Comparison of ENCODE assay signal across 12 mouse cellular contexts in genomic region chr9:121761787-121762186, GRCm38 (mm10). TPM values are rescaled to one million over a fixed set of nuclear protein-coding genes. Genes with fewer than 3 reads are reported as not detected.
A peak's percentile ranks its signal among the peaks of the same experiment; 100 is the strongest.
DNase-seq lines count a peak whose midpoint lies in the region; ATAC-seq and TF ChIP-seq lines count a peak whose summit lies in the region.
"Had no signal": no experiment of that assay in that cellular context is flagged by ENCODE, and none has a peak within 500 bp of the region (broad histone marks: within the 10 kb centered on the region; RNA-seq: fewer than 3 reads in every experiment).

No protein-coding gene starts in this region.

- H3K4me1 ChIP-seq in midbrain, embryonic 10.5 days = peaks cover 48% of the 10 kb centered on the region
- H3K4me1 ChIP-seq in midbrain, embryonic 15.5 days = peaks cover 39% of the 10 kb centered on the region
- peaks cover 28% of the 10 kb centered on the region for H3K4me1 ChIP-seq in embryonic facial prominence, embryonic 14.5 days (ENCODE audit: control insufficient read depth, insufficient read depth, low read length)
- H3K4me1 ChIP-seq in limb, embryonic 10.5 days = peaks cover 53% of the 10 kb centered on the region

- no peak for ATAC-seq in midbrain, embryonic 15.5 days (replicated peaks)
- no peak for ATAC-seq in embryonic facial prominence, embryonic 14.5 days (ENCODE audit: low read depth)

- H3K4me3 ChIP-seq in gastrocnemius, adult 2 months = peak overlapping the region; percentile 97
- H3K4me3 ChIP-seq in midbrain, embryonic 10.5 days = no peak overlapping the region
- no peak overlapping the region for H3K4me3 ChIP-seq in midbrain, embryonic 15.5 days
- no peak overlapping the region for H3K4me3 ChIP-seq in embryonic facial prominence, embryonic 14.5 days (ENCODE audit: low read depth, low read length)
- H3K4me3 ChIP-seq in limb, embryonic 10.5 days = no peak overlapping the region

- intact Hi-C loops in gastrocnemius, adult 2 months (cut with DNase I) = no loop called here
- intact Hi-C loops in left cerebral cortex, postnatal 4 days (cut with DNase I) = no loop called here

- H3K4me2 ChIP-seq in midbrain, embryonic 15.5 days = no peak overlapping the region
- no peak overlapping the region for H3K4me2 ChIP-seq in embryonic facial prominence, embryonic 14.5 days (ENCODE audit: low read depth, low read length)

- peak overlapping the region; percentile 98 for H3K27ac ChIP-seq in gastrocnemius, adult 2 months
- peak overlapping the region; percentile 97 for H3K27ac ChIP-seq in midbrain, embryonic 10.5 days (replicated peaks)
- H3K27ac ChIP-seq in midbrain, embryonic 15.5 days = no peak overlapping the region
- no peak overlapping the region for H3K27ac ChIP-seq in embryonic facial prominence, embryonic 14.5 days (replicated peaks; ENCODE audit: low read depth, low read length)
- peak overlapping the region; percentile 95; the same call in 1 of the 2 replicates for H3K27ac ChIP-seq in limb, embryonic 10.5 days

- TF ChIP-seq CTCF in gastrocnemius, adult 2 months (IDR thresholded peaks at IDR 0.05) = no peak

- no peak overlapping the region; the same call in 1 of the 2 replicates for H3K9ac ChIP-seq in midbrain, embryonic 15.5 days
- H3K9ac ChIP-seq in embryonic facial prominence, embryonic 14.5 days (ENCODE audit: low read depth, low read length) = peak overlapping the region; percentile 38; the same call in 1 of the 2 replicates

- H3K9me3 ChIP-seq in midbrain, embryonic 10.5 days (replicated peaks) = no peaks in the 10 kb centered on the region
- H3K9me3 ChIP-seq in midbrain, embryonic 15.5 days = no peaks in the 10 kb centered on the region
- no peaks in the 10 kb centered on the region for H3K9me3 ChIP-seq in embryonic facial prominence, embryonic 14.5 days (ENCODE audit: control insufficient read depth, low read length)
- no peaks in the 10 kb centered on the region for H3K9me3 ChIP-seq in limb, embryonic 10.5 days (replicated peaks)
- H3K9me3 ChIP-seq: megakaryocyte, embryonic 14.5 days had no signal

- H3K27me3 ChIP-seq in midbrain, embryonic 10.5 days (ENCODE audit: low read depth, poor library complexity, severe bottlenecking) = no peaks in the 10 kb centered on the region
- H3K27me3 ChIP-seq in midbrain, embryonic 15.5 days (replicated peaks) = no peaks in the 10 kb centered on the region
- no peaks in the 10 kb centered on the region for H3K27me3 ChIP-seq in embryonic facial prominence, embryonic 14.5 days (replicated peaks; ENCODE audit: control insufficient read depth, insufficient read depth, low read length)
- no peaks in the 10 kb centered on the region for H3K27me3 ChIP-seq in limb, embryonic 10.5 days (ENCODE audit: low read depth, poor library complexity, severe bottlenecking)

- 76% methylated on average over 8 of the region's 8 CpGs for WGBS in midbrain, embryonic 10.5 days
- WGBS in midbrain, embryonic 15.5 days = 64% methylated on average over 8 of the region's 8 CpGs
- WGBS in embryonic facial prominence, embryonic 14.5 days = 66% methylated on average over 7 of the region's 8 CpGs
- 83% methylated on average over 8 of the region's 8 CpGs for WGBS in limb, embryonic 10.5 days

- peak; percentile 29 for DNase-seq in gastrocnemius, adult 2 months
- DNase-seq in gastrocnemius, postnatal 10 days = no peak
- DNase-seq in midbrain, embryonic 10.5 days (ENCODE audit: low spot score) = no peak
- no peak for DNase-seq in embryonic facial prominence, embryonic 14.5 days (ENCODE audit: low spot score)
- DNase-seq in limb, embryonic 10.5 days (ENCODE audit: low spot score) = no peak
- DNase-seq in spleen, postnatal 4 days (ENCODE audit: low spot score in 2 of 2) = no peak
- no peak for DNase-seq in left cerebral cortex, postnatal 4 days
- DNase-seq: kidney, postnatal 25 days; thymus, postnatal 36 days had no signal

- peaks cover 53% of the 10 kb centered on the region for H3K36me3 ChIP-seq in midbrain, embryonic 10.5 days
- H3K36me3 ChIP-seq in midbrain, embryonic 15.5 days (replicated peaks) = peaks cover 6% of the 10 kb centered on the region; the same call in 1 of the 2 replicates
- H3K36me3 ChIP-seq in embryonic facial prominence, embryonic 14.5 days (ENCODE audit: control insufficient read depth, insufficient read depth, low read length) = peaks cover 50% of the 10 kb centered on the region
- peaks cover 53% of the 10 kb centered on the region for H3K36me3 ChIP-seq in limb, embryonic 10.5 days

RNA-seq across cellular contexts. Expression of gene Zfp651, which starts 2.7 kb away (rescaled TPM):
- total RNA-seq in gastrocnemius, adult 2 months (2021) = 100 to 1,000 TPM; 127 to 157 TPM
- 10 to 100 TPM; 72.2 to 76.5 TPM for total RNA-seq in gastrocnemius, postnatal 10 days (2021)
- 4.8 and 6.6 TPM in 2 replicates for polyA plus RNA-seq in midbrain, embryonic 10.5 days (2016; fragmentation: Nextera tagmentation; extraction: Ambion mirVana)
- polyA plus RNA-seq in midbrain, embryonic 15.5 days (2015; fragmentation: Nextera tagmentation; extraction: Ambion mirVana) = 28.8 and 30.3 TPM in 2 replicates
- polyA plus RNA-seq in embryonic facial prominence, embryonic 14.5 days (2014; fragmentation: Nextera tagmentation; extraction: Ambion mirVana) = 20.1 and 20.6 TPM in 2 replicates
- 4.4 and 7.0 TPM in 2 replicates for polyA plus RNA-seq in limb, embryonic 10.5 days (2016; fragmentation: Nextera tagmentation; extraction: Ambion mirVana)
- total RNA-seq in left cerebral cortex, postnatal 4 days (2021) = 10 to 100 TPM; 87.2 to 91.9 TPM

RNA-seq across cellular contexts. Expression of gene Klhl40, which starts 15.6 kb away (rescaled TPM):
- 100 to 1,000 TPM; 103 to 120 TPM for total RNA-seq in gastrocnemius, adult 2 months (2021)
- 100 to 1,000 TPM; 113 to 118 TPM for total RNA-seq in gastrocnemius, postnatal 10 days (2021)
- 0.15 and 0.16 TPM in 2 replicates for polyA plus RNA-seq in midbrain, embryonic 10.5 days (2016; fragmentation: Nextera tagmentation; extraction: Ambion mirVana)
- 1.6 and 1.9 TPM in 2 replicates for polyA plus RNA-seq in midbrain, embryonic 15.5 days (2015; fragmentation: Nextera tagmentation; extraction: Ambion mirVana)
- polyA plus RNA-seq in embryonic facial prominence, embryonic 14.5 days (2014; fragmentation: Nextera tagmentation; extraction: Ambion mirVana) = 35.7 and 41.1 TPM in 2 replicates
- 0.10 and 0.71 TPM in 2 replicates for polyA plus RNA-seq in limb, embryonic 10.5 days (2016; fragmentation: Nextera tagmentation; extraction: Ambion mirVana)
- total RNA-seq in left cerebral cortex, postnatal 4 days (2021) = 1 to 10 TPM; 1.3 TPM
- total RNA-seq: adrenal gland, adult 2 months had no signal
- polyA plus RNA-seq: adrenal gland, adult 2 months had no signal

RNA-seq across cellular contexts. Expression of gene Hhatl, which starts 30.5 kb away (rescaled TPM):
- 100 to 1,000 TPM; 151 to 153 TPM for total RNA-seq in gastrocnemius, adult 2 months (2021)
- 100 to 1,000 TPM; 256 to 285 TPM for total RNA-seq in gastrocnemius, postnatal 10 days (2021)
- polyA plus RNA-seq in midbrain, embryonic 10.5 days (2016; fragmentation: Nextera tagmentation; extraction: Ambion mirVana) = not detected in 2 replicates
- 0.09 TPM in 1 of 2 replicates, not detected in the other for polyA plus RNA-seq in midbrain, embryonic 15.5 days (2015; fragmentation: Nextera tagmentation; extraction: Ambion mirVana)
- polyA plus RNA-seq in embryonic facial prominence, embryonic 14.5 days (2014; fragmentation: Nextera tagmentation; extraction: Ambion mirVana) = 3.7 and 5.1 TPM in 2 replicates
- not detected in 2 replicates for polyA plus RNA-seq in limb, embryonic 10.5 days (2016; fragmentation: Nextera tagmentation; extraction: Ambion mirVana)
- under 1 TPM in 1 of 2 experiments, not detected in 1; 0.93 TPM for total RNA-seq in left cerebral cortex, postnatal 4 days (2021)
- total RNA-seq: adrenal gland, adult 2 months had no signal

RNA-seq across cellular contexts. Expression of gene Nktr, which starts 42.8 kb away (rescaled TPM):
- total RNA-seq in gastrocnemius, adult 2 months (2021) = 10 to 100 TPM; 41.3 to 42.6 TPM
- 10 to 100 TPM; 36.5 to 57.9 TPM for total RNA-seq in gastrocnemius, postnatal 10 days (2021)
- polyA plus RNA-seq in midbrain, embryonic 10.5 days (2016; fragmentation: Nextera tagmentation; extraction: Ambion mirVana) = 56.1 and 59.5 TPM in 2 replicates
- polyA plus RNA-seq in midbrain, embryonic 15.5 days (2015; fragmentation: Nextera tagmentation; extraction: Ambion mirVana) = 51.0 and 52.1 TPM in 2 replicates
- 61.7 and 66.7 TPM in 2 replicates for polyA plus RNA-seq in embryonic facial prominence, embryonic 14.5 days (2014; fragmentation: Nextera tagmentation; extraction: Ambion mirVana)
- polyA plus RNA-seq in limb, embryonic 10.5 days (2016; fragmentation: Nextera tagmentation; extraction: Ambion mirVana) = 47.2 and 58.8 TPM in 2 replicates
- 100 to 1,000 TPM; 145 to 152 TPM for total RNA-seq in left cerebral cortex, postnatal 4 days (2021)

RNA-seq across cellular contexts. Expression of gene Ss18l2, which starts 51.7 kb away (rescaled TPM):
- total RNA-seq in gastrocnemius, adult 2 months (2021) = 100 to 1,000 TPM; 108 to 137 TPM
- 10 to 100 TPM; 80.2 to 85.8 TPM for total RNA-seq in gastrocnemius, postnatal 10 days (2021)
- 91.8 and 103 TPM in 2 replicates for polyA plus RNA-seq in midbrain, embryonic 10.5 days (2016; fragmentation: Nextera tagmentation; extraction: Ambion mirVana)
- polyA plus RNA-seq in midbrain, embryonic 15.5 days (2015; fragmentation: Nextera tagmentation; extraction: Ambion mirVana) = 139 and 149 TPM in 2 replicates
- polyA plus RNA-seq in embryonic facial prominence, embryonic 14.5 days (2014; fragmentation: Nextera tagmentation; extraction: Ambion mirVana) = 149 and 159 TPM in 2 replicates
- polyA plus RNA-seq in limb, embryonic 10.5 days (2016; fragmentation: Nextera tagmentation; extraction: Ambion mirVana) = 93.9 and 94.8 TPM in 2 replicates
- 10 to 100 TPM; 60.1 to 60.6 TPM for total RNA-seq in left cerebral cortex, postnatal 4 days (2021)

Comparison
In these comparisons a context has a peak if more than half of its experiments do, and no peak if none do; other contexts are left out.
1. H3K27ac ChIP-seq: peak in gastrocnemius, adult 2 months (single experiment), midbrain, embryonic 10.5 days (single experiment) and limb, embryonic 10.5 days (single experiment); none in midbrain, embryonic 15.5 days (single experiment) and embryonic facial prominence, embryonic 14.5 days (single experiment).
2. RNA of gene Klhl40, which starts 15.6 kb away (polyA plus RNA-seq): 35.7 to 41.1 TPM in embryonic facial prominence, embryonic 14.5 days; 1.6 to 1.9 TPM in midbrain, embryonic 15.5 days, 0.10 to 0.71 TPM in limb, embryonic 10.5 days and 0.15 to 0.16 TPM in midbrain, embryonic 10.5 days; every median in the first group is over 10 times any median in the second.